Mouse (Mus musculus) kidney, postnatal 10 days (tissue): ENCODE measurements around the gene Pik3c2g.

Experiments used
- DNase-seq: peaks from one replicate; pipeline ENCODE4 v3.0.0; 2021; ENCODE audit warnings: mixed read lengths

The Pik3c2g gene

DNA sequence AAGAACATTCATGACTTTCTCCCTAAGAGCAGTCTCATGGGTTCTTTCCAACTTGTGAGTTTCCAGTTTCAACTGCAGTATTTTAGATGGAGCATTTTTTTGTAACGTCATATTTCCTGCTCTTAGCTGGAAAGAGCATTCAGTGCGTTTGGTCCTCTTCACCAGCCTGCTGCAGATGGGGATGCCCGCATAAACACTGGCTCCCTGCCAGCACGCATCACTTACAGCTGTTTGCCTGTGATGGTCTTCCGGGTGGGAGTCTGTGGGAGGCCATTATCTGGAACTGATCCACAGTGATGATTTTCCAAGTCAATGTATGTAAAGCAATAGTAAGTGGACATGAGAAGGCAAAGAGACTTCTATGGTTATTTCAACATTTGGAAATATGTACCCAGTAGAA lies 151.3 kb downstream of the Pik3c2g start:
- DNase-seq, result no peak

DNA sequence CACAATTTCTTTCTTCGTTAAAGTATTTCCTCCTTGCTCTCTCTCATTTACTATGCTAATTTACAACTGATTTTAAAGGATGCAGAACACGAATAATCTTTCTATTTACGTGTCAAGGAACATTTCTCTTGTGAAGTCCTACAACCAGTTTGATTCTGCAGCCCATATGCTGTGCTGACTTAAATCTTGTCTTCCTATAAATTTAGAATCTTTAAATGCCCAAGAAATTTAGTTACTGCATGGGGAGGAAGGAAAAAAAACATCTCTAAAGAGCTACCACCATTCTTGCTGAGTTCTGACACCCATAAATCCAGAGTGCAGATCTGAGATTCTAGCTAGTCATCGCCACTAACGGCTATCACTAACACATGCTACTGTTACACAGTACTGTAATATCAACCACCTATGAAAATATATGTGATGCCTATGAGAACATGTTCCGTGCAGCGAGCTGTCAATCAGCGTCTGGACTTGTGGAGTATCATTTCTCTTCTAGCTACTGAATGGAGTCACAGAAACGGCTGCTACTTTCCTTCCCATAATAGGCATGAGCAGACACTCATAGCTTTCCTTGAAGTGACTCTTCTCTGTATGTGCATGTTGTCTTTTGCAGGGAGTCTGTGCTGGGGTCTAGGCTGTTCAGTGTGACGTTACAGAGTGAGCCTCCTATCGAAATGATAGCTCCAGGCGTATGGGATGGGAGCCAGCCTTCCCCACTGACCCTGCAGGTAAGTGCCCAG lies 155.8 kb downstream of the Pik3c2g start:
- DNase-seq, result no peak

DNA sequence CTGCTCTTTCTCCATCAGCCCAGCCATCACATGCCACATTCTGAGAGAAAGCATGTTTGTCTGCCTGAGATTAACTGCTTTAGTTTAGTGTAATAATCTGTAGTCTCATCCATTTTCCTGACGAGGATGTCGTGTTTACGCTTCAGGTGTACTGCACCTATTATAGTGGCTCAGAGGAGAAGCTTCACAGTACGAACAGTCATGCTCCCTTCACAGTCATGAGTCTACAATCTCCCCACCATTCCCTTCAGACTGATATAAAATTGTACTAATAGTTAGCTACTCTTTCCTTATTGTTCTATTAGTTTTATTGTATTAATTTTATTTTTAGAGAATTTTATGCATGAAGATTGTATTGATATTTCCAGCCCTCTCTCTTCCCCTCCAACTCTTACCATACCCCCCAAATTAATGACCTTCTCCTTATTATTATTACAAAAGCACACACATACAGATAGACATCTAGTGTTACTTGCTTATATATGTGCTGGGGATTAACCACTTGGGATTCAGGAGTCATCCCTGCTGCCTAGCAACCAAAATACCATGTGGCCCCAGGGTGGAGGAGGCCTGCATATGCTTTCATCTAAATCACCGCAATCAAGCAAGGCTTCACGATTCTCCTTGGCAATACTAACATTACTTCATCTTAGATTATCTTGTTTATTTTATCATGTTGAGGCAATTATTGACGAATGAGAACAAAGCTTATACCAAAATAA lies 159.9 kb downstream of the Pik3c2g start:
- DNase-seq, result no peak

DNA sequence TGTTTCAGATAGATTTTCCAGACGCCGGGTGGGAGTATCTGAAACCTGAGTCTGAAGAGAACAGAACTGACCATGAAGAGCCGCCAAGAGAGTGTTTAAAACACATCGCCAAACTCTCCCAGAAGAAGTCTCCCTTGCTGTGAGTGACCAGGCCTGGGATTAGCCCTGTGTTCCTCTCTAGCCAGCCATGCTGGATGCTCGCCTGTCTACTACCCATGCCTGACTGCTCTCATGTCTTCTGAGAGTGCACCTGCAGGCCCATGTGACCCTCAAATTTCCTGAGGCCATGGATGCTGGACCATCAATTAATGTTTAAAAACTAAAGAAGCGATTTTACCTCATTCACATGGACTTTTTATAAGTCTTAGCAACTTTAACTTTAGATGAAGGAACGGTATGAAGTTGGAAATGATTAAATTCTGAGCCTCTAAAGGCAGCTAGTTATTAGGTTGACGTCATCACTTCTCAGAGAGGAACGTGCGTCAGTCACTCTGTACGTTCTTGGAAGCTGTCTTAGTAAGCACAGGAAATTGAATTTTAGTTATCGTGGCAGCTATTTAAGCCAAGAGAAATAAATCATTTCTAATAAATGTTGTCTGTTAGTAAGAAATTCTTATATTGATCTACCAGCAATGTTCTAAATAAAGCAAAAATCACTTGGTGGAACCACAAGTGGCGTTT lies 161.2 kb downstream of the Pik3c2g start:
- no peak for DNase-seq

DNA sequence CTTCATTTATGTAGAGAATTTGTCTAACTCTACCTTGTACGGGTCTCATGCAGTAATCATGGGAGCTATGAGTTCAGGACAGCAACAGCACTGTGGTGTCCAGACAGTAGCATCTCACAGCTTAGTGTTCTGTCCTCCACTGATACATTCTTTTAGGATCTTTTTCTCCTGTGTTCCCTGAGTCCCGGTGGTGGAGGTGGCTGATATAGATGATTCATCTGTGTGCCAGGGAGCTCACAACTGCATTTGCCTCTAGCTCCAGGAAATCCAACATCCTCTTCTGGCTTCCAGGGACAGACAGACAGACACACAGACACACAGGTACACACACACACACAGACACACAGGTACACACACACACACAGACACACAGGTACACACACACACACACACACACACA lies 163.6 kb downstream of the Pik3c2g start:
- no peak for DNase-seq

DNA sequence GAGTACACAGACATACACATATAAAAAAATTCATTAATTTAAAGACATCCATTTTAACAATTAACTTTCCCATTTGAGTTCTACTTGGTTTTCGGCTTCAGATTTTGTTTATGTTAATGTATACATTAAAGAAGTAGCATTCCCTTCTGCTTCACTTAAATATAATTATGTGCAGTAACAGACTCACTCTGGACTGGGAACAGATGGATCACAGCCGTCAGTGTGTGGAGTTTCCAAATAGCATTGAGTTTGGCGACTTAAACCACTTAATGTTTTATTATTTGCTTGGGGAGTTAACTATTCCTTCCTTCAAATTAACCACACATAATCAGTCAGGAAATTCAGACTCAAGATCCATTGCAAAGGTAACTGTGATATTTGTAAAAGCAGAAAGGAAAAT lies 164.0 kb downstream of the Pik3c2g start:
- no peak for DNase-seq

DNA sequence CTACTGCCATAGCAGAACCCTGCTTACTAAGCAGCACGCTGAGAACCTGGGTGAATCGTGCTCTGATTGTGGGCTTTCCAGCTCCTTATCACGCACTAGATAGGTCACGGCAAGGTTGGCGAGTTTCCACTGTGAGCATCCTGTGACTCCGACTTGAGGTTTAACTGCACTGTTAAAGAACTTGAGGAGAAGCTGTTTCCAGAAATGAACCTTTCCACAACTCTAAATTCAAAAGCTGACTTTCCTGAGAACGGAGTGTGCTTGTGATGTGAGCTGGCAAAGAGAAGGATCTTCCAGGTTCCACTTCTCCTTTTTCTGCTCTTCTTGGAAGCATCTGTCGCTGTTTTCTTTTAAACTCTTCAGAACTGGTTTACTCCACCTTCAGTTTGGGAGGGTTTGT lies 170.9 kb downstream of the Pik3c2g start:
- DNase-seq, result no peak

DNA sequence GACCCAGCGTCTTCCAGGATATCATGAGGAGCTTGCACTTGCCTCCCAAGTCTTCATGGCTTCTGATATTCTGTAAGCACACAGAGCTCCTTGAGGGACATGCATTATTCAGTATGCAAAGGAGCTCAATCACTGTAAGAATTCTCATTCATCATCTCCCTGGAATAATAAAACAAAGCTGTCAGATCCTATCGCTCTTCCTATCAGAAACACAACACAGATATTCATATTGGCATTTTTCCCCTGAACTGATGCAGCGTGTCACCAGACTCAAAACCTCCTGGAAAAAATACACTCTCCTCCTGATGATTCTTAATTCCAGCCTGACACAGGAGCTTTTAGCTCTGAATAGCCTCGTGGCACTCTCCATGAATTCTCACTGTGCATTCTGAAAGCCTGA lies 174.0 kb downstream of the Pik3c2g start:
- DNase-seq, result no peak

DNA sequence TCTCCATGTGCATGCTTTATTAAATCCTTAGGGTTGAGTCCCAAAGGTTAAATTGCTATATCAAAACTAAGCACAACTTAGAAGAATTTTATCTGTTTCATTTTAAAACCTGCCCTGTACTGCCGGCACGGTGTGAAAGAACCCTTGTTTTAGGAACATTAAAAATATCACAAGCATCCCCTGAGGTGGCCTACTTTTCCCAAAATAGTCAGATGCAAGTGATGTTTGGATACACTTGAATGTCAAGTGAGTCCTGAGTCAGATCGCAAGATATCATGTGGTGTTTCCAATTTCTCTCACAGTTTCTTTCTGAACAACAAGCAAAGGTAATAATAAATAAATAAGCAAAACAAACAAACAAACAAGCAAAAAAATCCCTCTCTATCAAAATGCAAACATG lies 177.4 kb downstream of the Pik3c2g start:
- DNase-seq, result no peak

DNA sequence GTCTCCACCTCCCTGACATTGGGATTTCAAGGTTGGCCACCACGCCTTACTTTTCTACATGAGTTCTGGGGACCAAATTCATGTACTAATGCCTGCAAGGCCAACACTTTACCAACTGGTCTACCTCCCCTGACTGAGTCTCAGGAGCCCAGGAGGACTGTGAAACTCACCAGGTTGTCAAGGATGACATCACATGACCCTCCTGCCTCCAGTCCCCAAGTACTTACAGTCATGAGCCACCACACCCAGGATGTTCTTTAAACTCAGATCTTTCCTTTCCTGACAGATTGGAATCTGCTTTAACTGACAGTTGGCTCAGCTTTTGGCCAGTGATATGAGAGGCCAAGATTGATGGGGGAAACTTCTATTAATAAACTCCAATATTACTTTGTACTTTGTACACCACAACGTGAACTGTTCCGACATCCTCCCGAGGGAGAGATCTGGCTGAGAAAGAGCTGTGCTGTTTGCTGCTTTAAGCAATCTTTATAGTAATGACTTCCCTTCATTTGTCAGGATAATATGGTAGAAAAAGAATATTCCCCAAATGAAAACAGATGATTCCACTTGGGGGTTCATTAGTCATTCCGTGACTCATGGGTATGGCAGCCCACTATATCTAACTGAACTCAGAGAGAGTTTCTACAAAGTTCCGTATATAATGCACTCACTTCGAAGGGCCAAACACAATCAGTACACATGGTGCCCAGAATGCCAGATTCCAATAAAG lies 182.9 kb downstream of the Pik3c2g start:
- no peak for DNase-seq

DNA sequence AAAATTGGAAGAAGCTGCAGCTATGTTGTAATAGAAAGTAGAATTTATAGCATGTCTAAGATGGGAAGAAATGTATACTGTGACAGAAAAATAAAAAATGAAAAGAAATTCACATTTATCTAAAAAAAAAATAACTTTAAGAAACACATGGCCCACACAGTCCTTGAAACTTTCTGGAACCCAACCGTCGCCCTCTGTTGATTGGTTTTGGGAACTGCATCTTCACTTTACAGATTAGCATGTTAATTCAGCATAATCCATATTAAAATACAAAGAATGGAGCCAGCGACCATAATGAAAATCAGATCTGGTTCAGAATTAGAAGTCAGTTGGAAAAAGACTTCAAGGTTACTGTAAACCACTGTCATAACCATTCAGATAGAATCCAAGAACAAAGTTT lies 183.5 kb downstream of the Pik3c2g start:
- no peak for DNase-seq

DNA sequence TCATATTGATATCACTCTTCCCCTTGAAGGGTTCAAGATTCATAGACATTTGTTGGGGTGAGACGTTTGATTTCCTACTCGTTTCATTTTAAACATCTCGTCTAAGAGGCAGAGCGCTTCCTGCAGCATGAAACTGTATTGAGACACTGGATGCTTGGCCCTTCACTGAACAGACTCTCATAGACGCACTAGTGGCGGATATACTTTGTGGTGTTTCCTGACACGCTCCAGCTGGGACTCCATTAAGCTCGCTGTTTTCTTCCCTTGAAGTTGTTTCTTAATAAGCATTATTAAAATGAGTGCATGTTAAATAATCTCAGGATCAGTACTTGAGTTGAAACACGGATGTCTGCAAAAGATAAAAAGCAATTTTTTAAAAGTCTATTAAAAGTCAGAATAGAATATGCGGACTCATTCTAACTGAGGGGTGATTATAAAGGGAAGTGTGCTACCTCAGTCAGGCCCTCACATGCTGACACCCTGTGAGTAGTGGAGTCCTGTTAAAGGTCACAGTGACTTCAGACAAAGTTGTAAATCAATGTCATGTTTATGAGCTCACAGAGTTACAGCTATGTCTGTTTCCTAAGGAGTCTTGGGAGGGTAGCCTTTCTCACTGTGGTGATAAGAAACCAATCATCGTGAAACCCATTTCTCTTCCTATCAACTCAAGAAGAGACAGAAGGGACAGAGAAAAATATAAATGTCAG lies 190.7 kb downstream of the Pik3c2g start:
- peak; percentile 51 for DNase-seq

DNA sequence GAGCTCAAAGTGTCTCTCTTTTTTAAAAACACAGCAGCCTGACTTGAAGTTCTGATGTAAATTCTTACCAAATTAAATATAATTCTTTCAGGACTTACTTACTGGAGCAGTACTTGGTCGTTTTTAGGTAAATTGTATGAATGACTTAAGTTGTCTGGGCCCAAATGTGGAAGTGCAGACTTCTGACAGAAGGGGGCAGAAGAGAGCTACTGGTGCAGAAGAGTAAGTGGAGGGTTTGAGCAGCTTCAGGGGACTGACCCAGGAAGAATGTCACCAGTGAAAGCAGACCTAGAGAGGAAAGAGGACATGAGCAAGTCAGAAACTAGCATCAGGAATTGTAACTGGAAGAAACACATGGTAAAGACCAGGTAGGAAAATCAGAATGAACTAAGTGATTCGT lies 193.0 kb downstream of the Pik3c2g start:
- peak; percentile 17 for DNase-seq

DNA sequence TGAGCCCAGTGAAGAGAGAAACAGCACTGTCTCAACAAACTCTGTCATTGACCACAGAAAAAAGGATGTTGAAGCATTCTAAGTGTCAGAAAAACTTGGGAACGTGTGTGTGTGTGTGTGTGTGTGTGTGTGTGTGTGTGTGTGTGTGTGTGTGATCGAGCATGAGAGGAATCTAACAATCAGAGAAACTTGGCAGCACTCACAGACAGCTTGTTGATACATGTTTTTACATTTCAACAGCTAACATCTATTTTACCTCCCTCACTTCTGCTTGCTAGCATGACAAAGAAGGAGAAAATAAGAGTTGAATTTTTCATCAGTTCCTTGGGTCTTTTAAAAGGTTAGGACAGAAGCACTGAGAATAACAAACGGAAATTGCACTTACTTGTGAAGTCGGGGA lies 202.5 kb downstream of the Pik3c2g start:
- DNase-seq, result no peak

DNA sequence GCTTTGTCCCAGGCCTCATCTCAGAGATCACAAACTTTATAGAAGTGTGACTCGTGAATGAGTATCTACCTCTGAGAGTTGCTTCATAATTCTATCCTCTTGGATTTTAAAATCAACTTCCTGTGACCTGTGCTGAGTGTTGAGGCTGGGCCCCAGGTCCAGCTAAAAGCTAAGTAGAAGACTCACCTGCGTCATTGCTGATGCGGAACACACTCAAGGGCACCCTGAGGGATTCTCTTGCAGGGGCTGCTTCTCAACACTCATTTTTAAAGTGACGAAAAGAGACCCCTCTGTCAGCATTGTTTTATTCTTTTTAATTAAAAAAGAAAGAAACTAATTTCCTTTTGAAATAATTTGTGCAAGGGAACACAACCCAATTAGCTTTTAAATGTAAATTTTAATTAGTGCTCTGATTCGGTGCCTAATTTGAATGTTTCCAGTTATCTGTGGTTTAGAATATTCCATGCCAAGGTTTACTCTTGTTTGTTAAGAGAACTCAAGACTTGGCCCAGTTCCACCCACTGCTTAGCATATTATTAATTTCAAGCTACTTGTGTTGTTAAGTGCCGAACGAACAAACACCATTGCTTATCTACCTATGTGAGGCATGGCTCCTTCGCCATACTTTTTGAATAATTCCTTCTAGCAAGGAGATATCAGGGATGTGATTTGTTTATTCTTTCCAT lies 212.7 kb downstream of the Pik3c2g start:
- DNase-seq, result peak; percentile 10

DNA sequence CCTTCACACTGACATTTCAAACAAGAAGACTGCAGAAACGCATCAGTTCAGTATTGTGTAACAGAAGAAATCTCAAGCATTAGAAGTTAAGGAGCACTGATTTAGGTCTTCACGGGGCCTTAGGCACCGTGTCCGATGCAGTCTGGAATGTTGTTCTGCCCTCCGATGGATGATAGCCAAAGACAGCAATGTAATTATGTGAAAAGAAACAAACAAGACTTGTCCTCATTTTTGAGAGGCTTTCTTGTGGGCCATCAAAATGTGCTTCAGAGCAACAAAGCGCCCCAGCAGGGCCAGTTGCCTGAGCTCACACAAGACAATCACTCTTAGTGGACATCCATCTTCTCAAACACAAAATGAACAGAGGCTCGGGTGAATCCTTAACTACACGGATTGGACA lies 234.9 kb downstream of the Pik3c2g start:
- DNase-seq, result no peak

DNA sequence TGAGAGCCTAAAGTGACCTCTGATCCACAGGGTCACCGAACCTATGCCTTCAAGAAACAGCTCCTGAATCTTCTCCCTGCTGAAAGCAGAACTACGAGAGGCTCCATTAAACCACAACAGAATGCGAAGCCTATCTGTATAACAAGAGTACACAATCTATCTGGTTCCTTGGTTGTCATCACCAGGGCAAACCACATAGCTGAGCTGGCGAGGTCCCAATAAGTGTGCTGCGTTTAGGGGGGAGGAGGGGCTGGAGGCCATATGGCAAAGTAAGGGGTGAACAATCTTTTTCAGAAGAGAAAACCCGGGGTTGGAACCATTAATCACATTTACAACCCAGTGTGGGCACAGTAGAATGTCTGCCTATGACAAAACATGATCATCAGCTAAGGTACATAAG lies 251.2 kb downstream of the Pik3c2g start:
- DNase-seq, result no peak

DNA sequence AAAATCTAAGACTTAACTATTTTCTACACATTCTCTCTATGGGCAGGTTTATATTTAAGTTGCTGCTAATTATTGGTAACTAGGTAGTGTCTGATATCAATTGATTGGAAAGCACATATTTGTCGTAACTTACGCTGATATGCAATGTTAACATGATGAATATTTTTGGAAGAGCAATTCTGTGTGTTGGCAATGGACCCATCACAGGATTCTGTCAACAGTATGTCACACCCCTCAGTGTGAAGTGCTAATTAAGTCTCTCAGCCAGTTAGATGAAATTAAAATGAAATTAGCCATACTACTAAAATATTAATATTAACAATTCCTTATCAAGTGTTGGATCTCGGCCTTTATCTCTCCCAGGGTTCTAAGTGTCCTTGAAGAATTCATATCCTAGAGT lies 251.7 kb downstream of the Pik3c2g start:
- DNase-seq, result no peak

DNA sequence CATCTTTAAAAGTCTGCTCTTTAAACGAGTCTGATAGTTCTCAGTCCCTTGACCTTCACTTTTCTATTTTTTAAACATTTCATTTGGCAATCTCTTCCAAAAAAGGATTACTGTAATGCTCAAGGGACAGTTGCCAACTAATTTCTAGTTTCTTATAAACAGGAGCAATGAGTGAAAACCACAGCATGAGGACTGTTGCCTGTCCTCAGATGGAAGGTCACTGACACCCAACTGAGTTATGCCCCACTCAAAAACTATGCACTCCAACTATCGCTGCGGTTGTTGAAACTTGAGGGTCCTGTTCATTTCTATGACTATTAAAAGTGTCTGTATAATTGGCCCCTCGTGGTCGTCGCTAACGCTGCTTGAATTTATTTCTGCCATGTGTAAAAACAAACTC lies 252.9 kb downstream of the Pik3c2g start:
- no peak for DNase-seq

DNA sequence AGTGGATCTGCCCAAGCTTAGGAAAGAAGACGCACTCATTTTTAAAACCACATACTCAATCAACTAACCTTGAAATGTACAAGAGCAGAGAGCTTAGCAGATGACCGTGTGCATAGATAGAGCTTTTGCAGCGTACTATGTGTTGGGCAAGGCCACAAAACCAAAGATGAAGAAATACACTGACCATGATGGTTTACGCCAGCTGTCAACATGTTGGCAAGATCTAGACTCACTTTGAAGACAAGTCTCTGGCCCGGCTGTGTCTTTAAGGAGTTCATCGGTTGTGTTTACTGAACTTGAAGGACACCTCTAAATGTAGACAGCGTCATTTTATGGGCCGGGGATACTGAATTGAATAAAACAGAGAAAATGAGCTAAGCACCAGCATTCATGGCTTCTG lies 254.3 kb downstream of the Pik3c2g start:
- DNase-seq, result no peak

DNA sequence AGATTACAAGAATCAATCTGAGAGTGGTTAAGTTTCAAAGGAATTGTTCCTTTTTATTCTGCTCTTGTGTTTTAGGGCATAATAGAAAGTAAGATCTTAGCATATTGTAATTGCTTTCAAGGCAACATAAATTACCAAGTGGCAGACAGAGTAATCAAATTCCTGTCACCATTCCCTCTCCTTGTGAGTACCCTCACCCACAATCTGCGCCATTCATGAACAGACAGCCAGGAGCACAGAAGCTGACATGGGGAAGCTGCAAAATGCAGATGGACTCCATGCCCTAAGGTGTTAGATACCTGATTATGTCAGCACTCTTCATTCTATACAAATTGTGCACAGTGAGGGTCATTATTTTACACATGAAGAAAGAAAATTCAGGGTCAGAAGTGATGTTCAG lies 255.6 kb downstream of the Pik3c2g start:
- no peak for DNase-seq

DNA sequence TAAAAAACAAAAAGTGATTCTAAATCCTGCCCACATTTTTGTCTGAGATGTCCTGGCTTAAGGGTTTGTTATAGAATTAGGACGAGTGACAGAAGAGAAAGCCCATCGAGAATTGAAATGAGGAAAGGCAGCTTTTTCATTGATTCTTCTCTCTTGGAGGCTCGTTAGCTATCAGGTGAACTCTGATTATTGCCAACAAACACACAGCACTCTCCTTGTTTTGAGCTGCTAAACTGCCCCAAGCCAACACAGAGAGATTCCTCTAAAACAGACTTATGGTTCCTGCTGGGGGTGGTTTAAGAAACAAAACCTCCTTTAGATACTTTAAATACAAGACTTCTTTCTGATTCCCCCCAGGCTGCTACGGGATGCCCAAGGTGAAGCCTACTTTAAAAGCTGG lies 256.5 kb downstream of the Pik3c2g start:
- DNase-seq, result no peak
